Mouse (Mus musculus): ENCODE measurements around the gene Snap25. TPM values are rescaled to one million over a fixed set of nuclear protein-coding genes. Genes with fewer than 3 reads are reported as not detected.

The Snap25 gene
- polyA plus RNA-seq, 1 experiment from 2014 or later: 162 TPM

DNA sequence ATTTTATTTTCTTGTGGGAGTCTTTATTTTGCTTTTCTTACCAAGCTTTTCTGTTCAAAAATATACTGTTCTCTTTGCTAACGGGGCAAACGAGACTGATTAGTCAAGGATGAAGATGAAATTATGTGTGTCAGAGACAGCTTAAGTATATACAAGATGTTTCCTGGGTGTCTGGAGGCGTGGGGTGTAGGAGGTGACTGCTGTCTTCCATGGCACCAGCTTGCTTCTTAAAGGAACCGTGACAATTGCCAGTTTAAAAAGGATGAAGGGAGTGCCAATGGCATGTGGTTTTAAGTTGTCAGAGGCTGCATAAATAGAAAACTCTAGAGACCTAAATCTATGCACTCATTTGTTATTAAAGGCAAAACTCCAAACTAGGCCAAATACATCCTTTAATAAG, 75.1 kb downstream of the Snap25 start:
- H3K9ac ChIP-seq: no peak overlapping the region
- no peak for ATAC-seq (replicated peaks)

DNA sequence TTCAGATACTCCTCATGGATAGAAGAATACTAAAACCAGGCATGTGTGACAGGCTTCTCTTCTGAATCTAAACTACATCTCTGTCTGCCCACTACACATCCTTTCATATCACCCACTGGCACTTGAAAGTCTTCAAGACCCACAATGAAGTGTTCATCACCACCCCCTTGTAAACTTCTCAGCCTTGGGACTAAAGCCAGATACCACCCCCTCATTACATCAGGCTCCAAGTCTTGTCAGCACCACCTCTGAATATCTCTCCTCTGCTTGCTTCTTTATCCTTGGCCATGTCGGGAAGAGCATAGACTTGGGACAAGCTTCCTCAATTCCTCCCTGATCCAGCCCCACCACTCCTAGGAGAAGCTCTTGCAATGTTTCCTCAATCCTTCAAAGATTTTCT, 83.3 kb downstream of the Snap25 start:
- no peaks in the 10 kb centered on the region for H3K4me1 ChIP-seq
- no peaks in the 10 kb centered on the region for H3K36me3 ChIP-seq (replicated peaks)
- no peaks in the 10 kb centered on the region for H3K9me3 ChIP-seq
- H3K27ac ChIP-seq: no peak overlapping the region
- H3K9ac ChIP-seq: no peak overlapping the region
- no peak for ATAC-seq (replicated peaks)
- H3K4me3 ChIP-seq: no peak overlapping the region
- no peaks in the 10 kb centered on the region for H3K27me3 ChIP-seq (replicated peaks)
- 92% methylated on average over 1 of the region's 1 CpGs for WGBS
- H3K4me2 ChIP-seq: no peak overlapping the region

More for the DNA sequence above, 75.1 kb downstream of the Snap25 start:
- H3K27ac ChIP-seq: no peak overlapping the region
- no peaks in the 10 kb centered on the region for H3K27me3 ChIP-seq (replicated peaks)
- H3K4me2 ChIP-seq: no peak overlapping the region
- H3K4me1 ChIP-seq: no peaks in the 10 kb centered on the region
- H3K4me3 ChIP-seq: no peak overlapping the region
- H3K36me3 ChIP-seq (replicated peaks): 0 out of 2 replicates have a peak, but pooled peaks cover 5% of the 10 kb centered on the region
- H3K9me3 ChIP-seq: no peaks in the 10 kb centered on the region
- WGBS: 55% methylated on average over 4 of the region's 4 CpGs

DNA sequence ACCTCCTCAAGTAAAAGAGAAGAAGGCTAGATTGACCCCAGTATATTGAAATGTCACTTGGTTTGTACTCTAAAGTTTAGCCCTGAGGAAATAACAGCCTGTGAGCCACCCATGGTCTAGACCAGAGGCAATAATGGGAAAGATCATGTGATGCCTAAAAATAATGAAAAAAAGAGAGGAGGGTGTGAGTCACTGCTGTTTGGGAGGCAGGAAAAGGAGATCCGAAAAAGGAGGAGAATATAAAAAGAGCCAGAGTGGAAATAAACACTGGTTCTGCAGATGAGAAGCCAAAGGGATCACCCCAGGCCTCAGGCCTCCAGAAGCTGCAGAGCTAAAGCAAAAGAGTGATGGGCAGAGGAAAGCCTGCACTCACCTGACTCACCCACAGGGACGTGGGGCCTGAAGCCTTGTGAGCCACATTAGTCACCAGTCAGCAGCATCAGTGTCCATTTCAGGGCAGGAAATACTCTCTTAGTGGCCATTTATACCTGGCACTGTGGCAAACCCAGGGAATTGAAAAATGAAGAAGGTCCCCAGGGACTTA, 85.7 kb downstream of the Snap25 start:
- 86% methylated on average over 2 of the region's 2 CpGs for WGBS
- no peak overlapping the region for H3K4me2 ChIP-seq
- H3K27me3 ChIP-seq (replicated peaks): no peaks in the 10 kb centered on the region

DNA sequence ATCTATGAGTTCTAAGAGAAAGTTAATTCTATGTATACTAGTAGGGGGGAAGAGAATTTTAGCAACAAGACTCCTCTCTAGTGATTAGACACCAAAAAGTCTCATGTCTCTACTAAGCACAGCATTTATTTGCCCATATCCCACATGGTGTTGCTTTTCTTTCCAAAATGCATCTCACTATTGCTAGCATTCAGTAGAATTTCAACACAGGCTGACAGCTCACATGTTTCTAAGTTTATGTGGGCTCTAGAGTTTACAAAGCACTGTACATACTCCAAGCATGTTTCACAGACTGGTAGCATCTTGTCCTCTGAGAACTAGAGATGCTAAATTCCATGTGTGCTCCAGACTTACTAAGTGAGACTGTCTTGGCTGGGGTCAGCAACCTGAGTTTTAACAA, 87.8 kb downstream of the Snap25 start:
- no peak overlapping the region for H3K4me2 ChIP-seq
- no peaks in the 10 kb centered on the region for H3K4me1 ChIP-seq
- no peaks in the 10 kb centered on the region for H3K36me3 ChIP-seq (replicated peaks)
- no peaks in the 10 kb centered on the region for H3K9me3 ChIP-seq
- H3K27ac ChIP-seq: no peak overlapping the region
- no peak for ATAC-seq (replicated peaks)
- no peaks in the 10 kb centered on the region for H3K27me3 ChIP-seq (replicated peaks)
- no peak overlapping the region for H3K4me3 ChIP-seq
- no peak overlapping the region for H3K9ac ChIP-seq

More for the DNA sequence above, 85.7 kb downstream of the Snap25 start:
- Histone ChIP-seq H3K4me1 (no peaks in the 10 kb centered on the region), H3K4me3 (no peak overlapping the region), H3K9ac (no peak overlapping the region), H3K9me3 (no peaks in the 10 kb centered on the region), H3K36me3 (replicated peaks) (no peaks in the 10 kb centered on the region), H3K27ac (no peak overlapping the region)
- ATAC-seq (replicated peaks): no peak

DNA sequence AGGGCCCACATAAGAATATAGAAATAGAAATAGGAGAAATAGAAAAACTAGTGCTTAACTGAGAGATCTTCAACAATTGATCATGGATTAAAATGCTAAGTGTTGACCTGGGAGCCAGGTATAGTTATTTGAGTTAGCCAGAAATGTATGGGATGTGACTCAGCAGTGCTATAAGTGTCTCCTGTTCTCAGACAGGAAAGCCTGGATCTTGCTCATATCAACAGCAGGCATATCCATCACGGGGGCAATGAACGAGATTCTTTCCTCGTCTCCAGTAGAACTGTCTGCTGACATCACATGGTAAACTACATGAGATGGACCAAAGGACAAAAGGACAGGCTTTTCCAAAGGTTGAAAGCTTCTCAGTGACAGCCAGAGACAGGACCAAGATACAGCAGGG, 88.8 kb downstream of the Snap25 start:
- H3K4me3 ChIP-seq: no peak overlapping the region
- H3K4me1 ChIP-seq: no peaks in the 10 kb centered on the region
- no peaks in the 10 kb centered on the region for H3K27me3 ChIP-seq (replicated peaks)
- no peak overlapping the region for H3K27ac ChIP-seq
- no peaks in the 10 kb centered on the region for H3K36me3 ChIP-seq (replicated peaks)
- no peaks in the 10 kb centered on the region for H3K9me3 ChIP-seq
- ATAC-seq (replicated peaks): no peak
- H3K4me2 ChIP-seq: no peak overlapping the region
- whole genome bisulfite sequencing: 89% methylated on average over 3 of the region's 3 CpGs
- H3K9ac ChIP-seq: no peak overlapping the region

DNA sequence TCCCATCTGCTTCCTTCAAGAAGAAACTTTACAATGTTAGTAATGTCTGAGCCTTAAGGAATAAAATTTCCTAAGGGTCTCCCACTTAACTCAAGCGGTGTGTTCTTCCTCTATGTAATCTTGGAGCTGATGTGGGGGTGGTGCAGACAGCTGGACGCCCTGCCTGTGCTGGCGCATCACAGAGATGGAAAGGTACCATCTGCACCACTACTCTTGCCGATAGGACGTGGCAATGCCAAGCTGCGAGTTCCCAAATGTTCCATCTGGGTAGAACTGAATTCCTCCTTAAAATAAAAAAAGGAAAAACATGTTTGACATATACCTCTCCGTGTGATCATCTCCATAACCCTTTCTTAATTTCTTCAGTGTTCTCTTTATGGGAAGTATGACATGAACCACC, 89.9 kb downstream of the Snap25 start:
- Histone ChIP-seq H3K4me2 (no peak overlapping the region), H3K9ac (no peak overlapping the region), H3K36me3 (replicated peaks) (no peaks in the 10 kb centered on the region), H3K4me1 (no peaks in the 10 kb centered on the region), H3K9me3 (no peaks in the 10 kb centered on the region), H3K4me3 (no peak overlapping the region), H3K27ac (no peak overlapping the region), H3K27me3 (replicated peaks) (no peaks in the 10 kb centered on the region)
- ATAC-seq (replicated peaks): no peak
- 90% methylated on average over 7 of the region's 7 CpGs for WGBS

DNA sequence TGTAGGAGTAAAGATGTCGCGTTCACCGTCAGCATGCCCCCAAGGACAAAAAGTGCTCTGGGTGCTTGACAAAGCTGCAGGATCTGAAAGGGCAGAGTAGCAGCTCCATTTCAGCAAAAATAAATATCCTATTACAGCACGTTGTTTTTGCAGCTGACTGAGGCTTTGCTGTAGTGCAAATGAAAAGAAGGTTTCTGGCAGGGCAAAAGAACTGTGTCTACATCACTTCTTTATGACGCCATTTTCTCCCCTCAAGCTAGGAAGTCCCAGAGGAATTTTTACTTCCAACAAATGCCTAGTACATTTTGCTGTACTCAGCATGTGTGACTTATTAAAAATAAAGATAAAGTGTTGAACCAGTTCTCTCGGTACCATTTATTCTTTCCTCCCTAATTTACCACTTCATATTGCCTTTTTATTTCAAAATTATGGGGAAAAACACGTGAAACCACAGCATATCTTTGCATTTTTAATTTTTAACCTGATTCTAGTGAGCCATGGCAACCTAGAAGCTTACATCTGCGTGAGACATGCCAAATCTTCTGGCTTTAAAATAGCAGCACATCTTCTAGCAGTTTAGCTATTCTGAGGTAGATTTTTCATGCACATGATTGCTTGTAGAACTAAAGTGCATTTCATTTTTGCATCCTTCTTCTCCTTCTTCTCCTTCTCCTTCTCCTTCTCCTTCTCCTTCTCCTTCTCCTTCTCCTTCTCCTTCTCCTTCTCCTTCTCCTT, 94.9 kb downstream of the Snap25 start:
- no peak overlapping the region for H3K27ac ChIP-seq
- WGBS: 66% methylated on average over 8 of the region's 8 CpGs
- no peaks in the 10 kb centered on the region for H3K27me3 ChIP-seq (replicated peaks)
- no peak overlapping the region for H3K4me3 ChIP-seq
- no peak overlapping the region for H3K9ac ChIP-seq
- no peaks in the 10 kb centered on the region for H3K9me3 ChIP-seq
- no peak overlapping the region for H3K4me2 ChIP-seq
- no peaks in the 10 kb centered on the region for H3K36me3 ChIP-seq (replicated peaks)
- ATAC-seq (replicated peaks): no peak
- no peaks in the 10 kb centered on the region for H3K4me1 ChIP-seq

DNA sequence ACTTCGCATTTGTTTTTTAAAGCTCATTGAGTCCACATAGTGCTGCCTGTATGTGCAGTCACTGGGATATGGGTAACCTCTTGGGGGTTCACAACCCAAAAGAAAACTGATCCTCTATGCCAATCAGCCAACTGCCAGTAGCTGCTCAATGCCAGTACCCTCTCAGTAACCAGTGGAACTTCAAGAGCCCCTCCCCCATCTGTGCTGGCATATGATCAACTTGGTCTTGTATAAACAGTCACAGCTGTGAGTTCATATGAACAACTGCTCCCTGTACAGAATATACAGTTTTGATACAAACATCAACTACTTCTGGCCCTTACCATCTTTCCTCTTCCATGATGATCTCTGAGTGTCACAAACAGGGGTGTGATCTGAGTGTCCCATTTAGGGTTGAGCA, 98.1 kb downstream of the Snap25 start:
- WGBS: 95% methylated on average over 1 of the region's 1 CpGs
- no peak for ATAC-seq (replicated peaks)

DNA sequence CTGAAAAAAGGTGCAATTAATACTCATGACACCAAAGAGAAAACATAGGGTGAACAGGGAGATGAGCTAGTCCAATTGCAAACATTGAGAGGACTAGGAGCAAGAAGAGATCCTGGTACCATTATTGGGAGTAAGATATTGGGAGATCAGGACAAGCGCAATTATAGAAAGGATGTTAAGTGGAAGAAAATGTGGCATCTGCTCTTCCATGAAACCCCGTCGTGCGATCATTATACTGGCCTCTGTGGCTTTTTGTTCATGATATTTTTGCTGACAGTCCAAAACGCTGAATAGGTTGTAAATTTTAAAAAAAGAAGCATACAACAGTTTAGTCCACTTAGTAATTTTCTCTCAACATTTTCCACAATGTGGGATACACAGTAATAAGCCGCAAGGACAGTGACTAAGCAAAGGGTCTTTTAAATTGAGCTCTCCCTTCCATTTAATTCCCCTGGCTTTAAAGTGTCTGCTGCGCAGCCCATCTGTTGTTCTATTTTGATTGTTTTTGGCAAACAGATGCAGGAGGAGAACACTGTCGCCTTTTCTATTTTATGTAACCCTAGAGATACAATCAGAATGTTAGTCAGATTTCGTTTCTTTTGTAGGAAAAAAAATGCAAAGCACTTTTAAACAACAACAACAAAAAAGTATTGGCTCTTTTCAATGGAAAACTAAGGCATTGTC, 103.6 kb downstream of the Snap25 start:
- no peak overlapping the region for H3K4me3 ChIP-seq
- no peak for ATAC-seq (replicated peaks)

More for the DNA sequence above, 98.1 kb downstream of the Snap25 start:
- no peaks in the 10 kb centered on the region for H3K36me3 ChIP-seq (replicated peaks)
- H3K4me3 ChIP-seq: no peak overlapping the region
- no peak overlapping the region for H3K27ac ChIP-seq
- H3K9me3 ChIP-seq: no peaks in the 10 kb centered on the region
- H3K9ac ChIP-seq: no peak overlapping the region
- H3K4me2 ChIP-seq: no peak overlapping the region
- H3K4me1 ChIP-seq: no peaks in the 10 kb centered on the region
- H3K27me3 ChIP-seq (replicated peaks): no peaks in the 10 kb centered on the region

DNA sequence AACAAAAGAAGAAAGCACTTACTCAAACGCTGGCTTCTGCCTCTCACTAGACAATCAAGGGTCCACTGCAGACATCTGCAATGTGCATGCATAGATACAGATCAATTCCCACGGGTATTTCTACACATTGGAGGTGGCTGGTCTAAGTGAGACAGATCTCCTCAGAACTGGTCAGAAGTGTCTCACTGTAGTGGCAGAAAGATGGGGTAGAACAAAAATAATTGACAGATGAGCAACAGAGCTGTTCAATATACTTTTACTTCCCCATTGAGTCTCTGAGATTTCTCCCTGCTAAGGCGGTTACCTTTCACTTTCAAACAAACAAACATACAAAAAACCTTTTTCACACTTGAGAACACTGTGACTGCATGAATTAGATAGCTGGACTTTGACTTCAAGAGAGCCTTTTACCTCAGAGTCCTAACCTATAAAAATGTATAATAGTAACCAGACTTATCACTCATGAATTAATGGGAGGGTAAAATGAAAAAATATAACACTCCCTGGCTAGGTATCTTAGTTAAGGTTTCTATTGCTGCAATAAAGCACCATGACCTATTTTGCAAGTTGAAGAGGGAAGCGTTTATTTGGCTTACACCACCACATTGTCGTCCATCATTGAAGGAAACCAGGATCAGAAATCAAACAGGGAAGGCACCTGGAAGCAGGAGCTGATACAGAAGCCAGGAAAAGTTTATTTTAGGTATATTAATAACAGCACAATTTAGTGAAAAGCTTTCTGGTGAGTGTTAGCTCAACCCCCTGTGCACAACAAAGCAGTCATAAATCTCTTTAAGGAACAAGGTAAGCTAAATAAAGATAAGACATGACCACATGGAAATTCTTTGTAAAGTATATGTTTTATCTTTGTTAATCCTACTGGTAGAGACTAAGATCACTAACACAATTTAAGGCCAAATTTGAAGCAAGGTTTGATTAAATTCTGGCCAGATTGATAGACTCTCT, 110.8 kb downstream of the Snap25 start:
- H3K4me2 ChIP-seq: no peak overlapping the region
- H3K4me1 ChIP-seq: no peaks in the 10 kb centered on the region
- no peak overlapping the region for H3K4me3 ChIP-seq
- H3K9me3 ChIP-seq: no peaks in the 10 kb centered on the region
- no peaks in the 10 kb centered on the region for H3K27me3 ChIP-seq (replicated peaks)
- ATAC-seq (replicated peaks): no peak
- H3K27ac ChIP-seq: no peak overlapping the region
- H3K36me3 ChIP-seq (replicated peaks): no peaks in the 10 kb centered on the region
- H3K9ac ChIP-seq: no peak overlapping the region
- WGBS: 55% methylated on average over 5 of the region's 5 CpGs

More for the DNA sequence above, 103.6 kb downstream of the Snap25 start:
- H3K9me3 ChIP-seq: no peaks in the 10 kb centered on the region
- no peaks in the 10 kb centered on the region for H3K36me3 ChIP-seq (replicated peaks)
- H3K9ac ChIP-seq: no peak overlapping the region
- 69% methylated on average over 9 of the region's 9 CpGs for WGBS
- no peak overlapping the region for H3K27ac ChIP-seq
- no peaks in the 10 kb centered on the region for H3K27me3 ChIP-seq (replicated peaks)
- no peak overlapping the region for H3K4me2 ChIP-seq
- no peaks in the 10 kb centered on the region for H3K4me1 ChIP-seq

DNA sequence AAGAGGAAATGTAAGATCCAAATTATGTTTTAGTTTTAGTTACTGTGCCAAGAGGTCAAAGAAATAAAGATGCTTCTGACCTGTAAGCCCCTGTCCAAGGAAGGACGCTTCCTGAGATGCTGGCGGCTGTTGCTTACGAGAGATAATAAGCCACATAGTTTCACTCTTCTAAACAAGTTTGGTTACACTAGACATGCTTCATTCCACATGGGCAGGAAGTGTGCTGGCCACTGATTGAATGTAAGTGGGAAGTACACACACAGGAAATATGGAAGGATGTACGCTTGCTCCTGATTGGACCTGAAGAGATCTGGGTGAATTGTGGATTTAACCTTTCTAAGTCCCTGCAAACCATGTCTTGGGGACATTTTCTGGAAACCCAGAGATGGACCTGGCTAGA, 114.4 kb downstream of the Snap25 start:
- Histone ChIP-seq H3K36me3 (replicated peaks) (no peaks in the 10 kb centered on the region), H3K4me1 (no peaks in the 10 kb centered on the region), H3K4me3 (no peak overlapping the region), H3K27ac (no peak overlapping the region), H3K27me3 (replicated peaks) (no peaks in the 10 kb centered on the region), H3K9ac (no peak overlapping the region), H3K9me3 (no peaks in the 10 kb centered on the region), H3K4me2 (no peak overlapping the region)
- no peak for ATAC-seq (replicated peaks)
- WGBS: 94% methylated on average over 4 of the region's 4 CpGs

Measured in midbrain, embryonic 15.5 days (tissue).